Mouse (Mus musculus) erythroblast, embryonic 14.5 days (primary cell): ENCODE measurements around the gene Dlgap4.

ENCODE experiments used
- GATA1 ChIP-seq: IDR thresholded peaks from 2 replicates; pipeline ENCODE4 v1.6.1; 2012; ENCODE audit warnings: low read length, inconsistent platforms, mixed read lengths
- TAL1 ChIP-seq: IDR thresholded peaks from 3 replicates; pipeline ENCODE4 v1.6.1; 2012; ENCODE audit warnings: low read length, inconsistent platforms, mixed read lengths

- no peak for TF ChIP-seq GATA1
- no peak for TF ChIP-seq TAL1
Observed at GRCm38 (mm10) chr2:156788836-156789235, 175.3 kb downstream of the Dlgap4 start.
